Mouse (Mus musculus): ENCODE results near the gene Hs3st2.

The Hs3st2 gene

DNA sequence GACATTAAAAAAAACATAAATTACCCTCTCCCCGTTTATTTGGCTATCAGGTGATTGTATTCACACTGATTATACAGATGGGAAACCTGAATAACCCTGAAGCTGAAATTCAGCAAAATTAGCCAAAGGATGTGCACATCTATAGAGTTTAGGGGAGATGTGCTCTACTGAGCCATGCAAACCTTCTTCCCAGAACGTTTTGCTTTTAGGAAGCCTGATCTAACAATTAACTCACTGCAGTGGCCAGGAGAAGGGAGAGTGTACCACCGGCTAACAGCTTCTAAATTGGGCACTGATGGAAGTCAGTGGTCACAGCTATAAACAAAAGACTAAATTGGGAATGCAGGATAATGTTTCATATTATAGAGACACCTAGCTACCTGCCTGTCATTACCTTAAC lies 66.4 kb downstream of the Hs3st2 start:
- in situ Hi-C loops (cut with MboI, MseI): no loop called here

- in situ Hi-C loops (cut with MboI, MseI): no loop called here
These were observed 69.0 kb downstream of the Hs3st2 start for GRCm38 (mm10) chr7:121460626-121461025.

GRCm38 (mm10) chr7:121464441-121464840 lies 72.8 kb downstream of the Hs3st2 start:
- in situ Hi-C loops (cut with MboI, MseI): no loop called here

- in situ Hi-C loops (cut with MboI, MseI): no loop called here
These were observed 73.5 kb downstream of the Hs3st2 start for GRCm38 (mm10) chr7:121465111-121465510.

DNA sequence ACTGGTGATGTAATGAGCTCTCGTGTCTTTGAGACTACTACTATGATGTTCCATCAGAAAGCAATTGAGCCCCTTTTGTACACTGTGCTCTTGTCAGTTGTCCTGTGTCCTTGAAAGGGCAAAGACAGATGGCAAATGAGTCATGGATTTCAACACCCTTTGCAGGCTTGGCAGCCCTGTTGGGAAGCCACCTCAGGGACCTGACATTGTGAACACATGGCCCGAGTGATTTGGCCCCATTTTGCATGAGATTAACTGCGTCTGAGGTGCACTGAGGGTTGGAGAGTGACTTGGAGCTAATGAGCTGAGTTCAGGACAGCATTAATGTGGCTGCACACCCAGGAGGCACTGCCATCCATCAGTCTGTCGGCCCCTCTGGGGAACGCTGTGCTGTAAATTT lies 74.7 kb downstream of the Hs3st2 start:
- in situ Hi-C loops (cut with MboI, MseI): no loop called here

DNA sequence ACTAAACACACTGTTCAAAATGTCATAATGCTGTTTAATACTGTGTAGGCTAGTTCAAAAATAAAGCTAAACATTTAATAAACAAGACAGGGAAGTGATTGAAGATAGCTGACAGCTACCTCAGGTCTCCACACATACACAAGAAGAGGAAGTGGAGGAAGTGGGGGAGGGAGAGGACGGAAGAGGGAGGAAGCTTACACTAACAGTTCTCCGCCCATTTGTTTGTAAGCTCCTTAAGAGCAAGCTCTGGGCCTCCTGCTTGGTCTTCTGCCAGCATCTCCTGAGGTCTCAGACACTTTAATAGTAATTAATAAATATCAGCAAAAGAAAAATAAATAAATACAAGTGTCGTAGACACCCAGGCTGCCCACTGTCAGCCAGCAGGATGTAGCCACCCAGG lies 77.8 kb downstream of the Hs3st2 start:
- in situ Hi-C loops (cut with MboI, MseI): no loop called here

DNA sequence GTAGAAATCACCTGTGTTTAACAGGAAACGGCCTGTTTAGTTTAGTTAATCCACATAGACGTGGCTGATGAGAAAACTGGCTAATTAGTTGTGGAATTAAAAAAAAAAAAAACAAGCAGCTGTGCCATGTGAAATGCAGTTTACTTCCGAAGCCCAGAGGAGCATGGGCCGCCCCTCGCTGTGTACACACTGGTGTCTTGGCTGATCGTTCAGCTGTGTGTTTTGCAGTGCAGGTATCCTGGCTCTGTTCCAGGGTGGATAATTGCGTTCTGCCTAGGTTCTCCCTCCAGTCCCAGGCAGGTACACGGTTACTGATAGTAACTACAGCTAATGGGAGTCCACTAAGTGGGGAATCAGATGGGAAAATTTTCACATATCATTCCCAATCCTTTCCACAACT lies 86.6 kb downstream of the Hs3st2 start:
- in situ Hi-C loops (cut with MboI, MseI): no loop called here

DNA sequence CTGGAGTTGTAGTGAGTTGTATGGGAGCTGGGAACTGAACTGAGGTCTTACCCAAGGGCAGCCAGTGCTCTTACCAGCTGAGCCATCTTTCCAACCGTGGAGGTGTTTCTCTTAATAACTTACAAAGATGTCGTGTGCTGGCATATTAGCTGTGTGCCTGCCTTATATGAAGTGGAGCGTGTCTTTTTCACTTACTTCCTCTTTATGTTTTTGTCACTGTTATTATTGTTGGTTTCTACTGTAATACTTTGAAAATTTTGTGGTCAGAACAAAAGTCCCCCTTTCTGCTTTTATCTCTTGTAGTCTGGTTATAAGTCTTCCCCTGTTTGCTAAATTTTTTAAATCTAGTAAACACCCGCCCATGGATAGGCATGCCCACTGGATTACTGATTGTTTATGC lies 88.4 kb downstream of the Hs3st2 start:
- in situ Hi-C loops (cut with MboI, MseI): no loop called here

GRCm38 (mm10) chr7:121484590-121484989 lies 92.9 kb downstream of the Hs3st2 start:
- in situ Hi-C loops (cut with MboI, MseI): no loop called here

- in situ Hi-C loops (cut with MboI, MseI): no loop called here
These were observed 93.6 kb downstream of the Hs3st2 start for GRCm38 (mm10) chr7:121485266-121485665.

GRCm38 (mm10) chr7:121487291-121487690 lies 95.6 kb downstream of the Hs3st2 start:
- in situ Hi-C loops (cut with MboI, MseI): no loop called here

DNA sequence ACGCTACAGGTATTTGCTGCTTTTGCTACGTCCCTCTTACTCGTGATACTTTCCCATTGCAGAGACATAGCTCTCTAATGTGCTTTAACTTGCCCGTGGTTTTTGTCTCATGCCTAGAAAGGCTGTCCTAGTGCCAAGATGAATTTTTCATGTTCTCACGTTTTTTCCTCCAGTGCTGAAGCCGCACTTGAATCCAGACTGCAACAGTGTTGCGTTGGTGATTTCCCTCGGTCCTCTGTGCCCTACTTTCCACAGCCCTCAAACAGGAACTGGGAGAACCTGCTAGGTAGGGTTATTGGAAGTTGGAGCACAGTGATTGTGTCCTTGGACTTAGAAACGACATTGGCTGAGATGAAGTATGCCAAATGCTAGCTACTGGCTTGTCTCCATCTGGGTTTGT lies 97.7 kb downstream of the Hs3st2 start:
- in situ Hi-C loops (cut with MboI, MseI): no loop called here

- in situ Hi-C loops (cut with MboI, MseI): no loop called here
These were observed 99.9 kb downstream of the Hs3st2 start for GRCm38 (mm10) chr7:121491455-121492005.

DNA sequence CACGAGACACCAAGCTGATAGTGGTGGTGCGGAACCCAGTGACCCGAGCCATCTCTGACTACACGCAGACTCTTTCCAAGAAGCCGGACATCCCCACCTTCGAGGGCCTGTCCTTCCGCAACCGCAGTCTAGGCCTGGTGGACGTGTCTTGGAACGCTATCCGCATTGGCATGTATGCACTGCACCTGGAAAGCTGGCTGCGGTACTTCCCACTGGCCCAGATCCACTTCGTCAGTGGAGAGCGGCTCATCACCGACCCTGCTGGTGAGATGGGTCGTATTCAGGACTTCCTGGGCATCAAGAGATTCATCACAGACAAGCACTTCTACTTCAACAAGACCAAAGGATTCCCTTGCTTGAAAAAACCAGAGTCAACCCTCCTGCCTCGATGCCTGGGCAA lies 108.9 kb downstream of the Hs3st2 start:
- in situ Hi-C loops (cut with MboI, MseI): no loop called here

DNA sequence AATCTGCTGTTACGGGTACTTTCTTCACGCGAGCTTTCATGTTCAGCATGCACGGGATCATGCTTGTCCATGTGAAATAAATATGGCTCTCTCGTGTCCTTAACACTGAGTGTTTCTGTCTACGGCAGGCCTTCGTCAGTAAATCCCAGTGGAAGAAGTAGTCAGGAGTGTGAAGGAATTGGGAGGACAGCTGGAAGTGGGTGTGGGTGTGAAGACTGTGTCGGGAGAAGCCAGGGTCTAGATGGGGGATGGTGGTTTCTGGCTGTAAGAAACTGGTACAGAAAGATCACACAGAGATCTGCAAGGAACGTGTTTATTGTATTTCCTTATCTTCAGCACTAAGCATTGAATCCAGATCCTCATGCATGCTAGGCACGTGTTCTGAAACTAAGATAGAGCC lies 110.0 kb downstream of the Hs3st2 start:
- in situ Hi-C loops (cut with MboI, MseI): no loop called here

GRCm38 (mm10) chr7:121516727-121517126 lies 125.1 kb downstream of the Hs3st2 start:
- in situ Hi-C loops (cut with MboI, MseI): no loop called here

DNA sequence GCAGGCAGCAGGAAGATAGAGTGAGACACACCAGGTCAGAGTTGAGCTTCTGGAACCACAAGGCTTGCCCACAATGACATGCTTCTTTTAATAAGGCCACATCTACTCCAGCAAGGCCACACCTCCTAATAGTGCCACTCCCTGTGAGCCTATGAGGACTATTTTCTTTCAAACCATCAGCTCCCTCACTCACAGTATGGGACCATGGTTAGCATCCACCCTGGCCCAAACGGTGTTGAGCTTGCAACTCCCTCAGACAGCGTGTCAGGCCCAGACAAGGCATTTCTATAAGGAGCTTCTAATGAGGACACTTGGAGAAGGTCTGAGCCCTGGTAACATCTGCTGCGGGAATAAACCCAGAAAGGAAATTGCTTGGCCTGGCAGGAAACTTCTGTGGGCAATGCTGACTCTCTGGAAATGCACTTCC lies 125.5 kb downstream of the Hs3st2 start:
- in situ Hi-C loops (cut with MboI, MseI): no loop called here

DNA sequence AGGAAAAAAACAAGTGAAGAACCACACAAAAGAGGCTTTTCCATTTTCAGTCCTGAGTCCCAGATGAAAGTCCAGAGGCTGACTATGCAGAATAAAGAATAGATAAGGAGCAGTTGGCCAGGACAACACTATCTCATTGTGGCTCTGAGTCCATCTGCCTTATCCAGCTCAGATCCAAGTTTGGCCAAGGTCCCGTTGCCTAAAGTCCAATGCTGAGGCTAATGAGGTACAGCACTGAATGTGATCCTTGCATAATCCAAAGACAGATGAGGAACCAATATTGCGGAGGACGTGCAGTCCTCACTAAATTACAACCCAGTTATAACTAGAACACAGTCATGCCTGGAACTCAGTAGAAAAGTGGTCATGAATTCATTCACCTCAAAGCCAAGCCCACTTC lies 130.5 kb downstream of the Hs3st2 start:
- in situ Hi-C loops (cut with MboI, MseI): no loop called here

DNA sequence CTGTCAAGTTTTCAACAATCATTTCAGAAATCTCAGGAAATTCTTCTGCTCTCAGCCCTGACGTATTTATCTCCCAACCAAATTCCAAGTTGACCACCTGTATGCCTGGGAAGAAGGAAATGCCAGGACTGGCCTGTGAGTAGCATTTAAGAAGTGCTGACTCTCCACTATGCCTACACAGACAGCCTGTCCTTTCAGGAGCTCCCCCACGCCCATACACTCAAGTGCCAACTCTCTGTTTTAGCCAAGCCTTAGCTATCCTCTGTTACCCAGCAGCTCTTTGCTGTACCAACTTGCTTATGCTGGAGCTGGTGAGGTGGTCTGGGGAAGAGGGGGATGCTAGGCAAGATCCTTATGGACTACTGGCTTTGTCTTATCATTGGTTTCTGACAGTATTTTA lies 137.4 kb downstream of the Hs3st2 start:
- in situ Hi-C loops (cut with MboI, MseI): no loop called here

DNA sequence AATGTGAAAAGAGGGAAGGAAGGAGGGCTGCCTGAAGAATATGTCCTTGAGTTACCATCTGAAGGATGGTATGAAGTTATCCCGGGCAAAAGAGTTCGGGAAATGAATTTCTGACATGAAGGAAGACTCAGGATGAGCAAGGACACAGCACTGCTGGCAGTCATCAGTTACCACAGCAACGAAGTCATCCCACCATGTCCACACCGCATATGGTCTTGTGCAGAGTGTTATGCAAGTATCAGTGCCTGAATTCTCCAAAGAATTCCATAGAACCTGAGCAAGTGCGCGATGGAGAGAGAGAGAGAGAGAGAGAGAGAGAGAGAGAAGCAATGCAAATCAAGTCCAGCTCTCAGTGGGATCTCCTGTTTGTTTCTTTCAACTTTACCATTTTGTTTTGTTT lies 142.0 kb downstream of the Hs3st2 start:
- in situ Hi-C loops (cut with MboI, MseI): no loop called here

GRCm38 (mm10) chr7:121534386-121534785 lies 142.7 kb downstream of the Hs3st2 start:
- in situ Hi-C loops (cut with MboI, MseI): no loop called here

DNA sequence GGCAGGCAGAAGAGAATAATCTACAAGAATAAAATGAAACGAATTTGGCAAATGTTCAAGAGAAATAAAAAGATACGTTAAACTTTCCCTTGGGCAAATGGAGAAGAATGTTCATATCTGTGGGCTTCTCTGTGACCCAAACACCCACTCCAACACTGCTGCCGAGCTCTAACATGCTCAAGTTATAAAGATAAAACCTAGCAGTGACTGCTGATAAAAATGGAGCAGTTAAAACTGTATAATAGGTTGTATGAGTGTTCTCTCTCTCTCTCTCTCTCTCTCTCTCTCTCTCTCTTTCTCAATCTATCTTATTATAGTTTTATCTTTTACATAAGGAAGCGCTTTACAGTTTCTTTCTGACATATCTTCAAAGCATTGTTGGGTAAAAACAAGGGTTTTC lies 144.3 kb downstream of the Hs3st2 start:
- in situ Hi-C loops (cut with MboI, MseI): no loop called here

- in situ Hi-C loops (cut with MboI, MseI): no loop called here
These were observed 148.0 kb downstream of the Hs3st2 start for GRCm38 (mm10) chr7:121539405-121540275.
